Mouse (Mus musculus) adrenal gland, adult 8-10 months (tissue): ENCODE results near the gene Myh4. TPM values are rescaled to one million over a fixed set of nuclear protein-coding genes. Genes with fewer than 3 reads are reported as not detected.

Experiments
- total RNA-seq, 4 experiments: library from RNA; stranded (reverse); gene quantifications; 2 replicates each; pipeline ENCODE4 v1.2.4; 2022

Gene Myh4
- total RNA-seq, 4 experiments from 2014 or later = not detected

Other genes starting within 250 kb of the Myh4 start
- gene Tmem220, start 212.9 kb upstream of the Myh4 start, total RNA-seq = 10 to 100 TPM in 1 of 4 experiments, 1 to 10 TPM in 3; 8.1 to 10.0 (median 9.4) TPM
- 10 to 100 TPM; 23.4 to 37.2 (median 30.9) TPM for gene Adprm, start 185.4 kb upstream of the Myh4 start, total RNA-seq
- gene Sco1, start 185.4 kb upstream of the Myh4 start, total RNA-seq = 10 to 100 TPM; 20.1 to 26.5 (median 21.6) TPM
- under 1 TPM in 3 of 4 experiments, not detected in 1; 0.05 to 0.17 (median 0.09) TPM for gene Myh3, start 159.7 kb upstream of the Myh4 start, total RNA-seq
- gene Myh2, start 67.0 kb upstream of the Myh4 start, total RNA-seq = not detected
- gene Myh1, start 38.0 kb upstream of the Myh4 start, total RNA-seq = under 1 TPM in 3 of 4 experiments, not detected in 1; 0.17 to 0.35 (median 0.25) TPM
- gene Myh8, start 39.1 kb downstream of the Myh4 start, total RNA-seq = not detected
- gene Myh13, start 83.6 kb downstream of the Myh4 start, total RNA-seq = under 1 TPM in 1 of 4 experiments, not detected in 3; 0.03 TPM
- 100 to 1,000 TPM in 1 of 4 experiments, 10 to 100 TPM in 3; 48.7 to 104 (median 74.3) TPM for gene Gas7, start 217.4 kb downstream of the Myh4 start, total RNA-seq